Mouse (Mus musculus) layer of hippocampus, postnatal 14 days (tissue): ENCODE measurements at regions not wholly inside any gene's neighbourhood (a gene's known extent, or its start where the extent isn't known, plus 50 kb on each side); places are given as distances from the start of the nearest gene placed in this dataset.

Source experiments
- DNase-seq, 2 experiments: peaks; one replicate each; pipeline ENCODE4 v3.0.0; 2021 to 2022; ENCODE audit warnings: low spot score in 2 of 2, mixed read lengths in 1 of 2

DNA sequence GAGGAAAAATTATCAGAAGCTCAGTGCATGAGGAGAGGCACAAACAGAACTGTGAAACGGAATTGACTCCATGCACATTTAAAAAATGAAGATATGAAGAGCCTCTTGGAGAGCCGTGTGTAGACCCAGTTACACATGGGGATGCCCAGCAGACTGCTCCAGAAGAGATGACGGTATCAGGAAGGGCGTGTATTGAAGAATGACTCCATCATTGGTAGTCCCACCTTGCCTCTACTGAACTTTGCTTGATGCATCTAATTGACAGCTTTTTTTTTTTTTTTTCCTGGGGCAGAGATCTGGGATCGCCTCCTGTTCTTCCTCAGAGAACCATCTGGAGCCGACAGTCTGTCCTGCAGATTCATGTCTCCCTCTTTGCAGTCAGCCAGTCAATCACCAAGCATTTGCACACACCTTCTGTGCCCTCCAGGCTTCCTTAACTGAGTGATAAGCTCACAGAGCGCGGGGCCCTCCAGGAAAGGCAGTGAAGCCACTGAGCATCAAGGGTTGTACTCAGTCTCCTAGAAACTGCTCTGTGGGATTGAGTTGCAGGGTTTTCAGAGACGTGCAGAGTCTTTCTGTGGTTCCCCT is 57.6 kb upstream of the D1Pas1 start:
- DNase-seq, result peak; percentile 16 to 23

- no peak for DNase-seq
Measured at GRCm38 (mm10) chr1:186909073-186909472, 58.1 kb upstream of the D1Pas1 start.

GRCm38 (mm10) chr1:186907409-186908170 is 59.6 kb upstream of the D1Pas1 start:
- DNase-seq, result no peak

GRCm38 (mm10) chr1:186905942-186906341 is 61.3 kb upstream of the D1Pas1 start:
- DNase-seq, result no peak

DNA sequence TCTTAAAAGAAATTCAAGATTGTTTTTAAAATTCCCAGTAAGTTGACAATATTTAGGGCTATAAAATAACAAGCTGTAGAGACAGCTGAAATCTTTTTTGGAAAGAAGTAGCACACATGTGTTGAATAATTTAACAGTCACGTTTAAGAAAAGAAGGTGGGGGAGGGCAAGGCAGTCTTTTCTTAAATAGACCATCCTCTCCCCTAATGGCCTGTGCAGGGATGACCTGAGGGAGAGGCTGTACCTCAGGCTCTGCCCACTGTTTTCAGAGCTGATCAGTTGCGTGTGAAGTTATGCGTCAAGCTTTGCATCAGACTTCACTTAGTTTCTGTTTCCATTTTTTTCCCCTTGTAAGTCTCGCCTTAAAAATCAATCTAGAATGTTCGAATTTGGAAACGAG is 65.7 kb upstream of the D1Pas1 start:
- no peak for DNase-seq

GRCm38 (mm10) chr1:186898203-186898602 is 69.0 kb upstream of the D1Pas1 start:
- no peak for DNase-seq

DNA sequence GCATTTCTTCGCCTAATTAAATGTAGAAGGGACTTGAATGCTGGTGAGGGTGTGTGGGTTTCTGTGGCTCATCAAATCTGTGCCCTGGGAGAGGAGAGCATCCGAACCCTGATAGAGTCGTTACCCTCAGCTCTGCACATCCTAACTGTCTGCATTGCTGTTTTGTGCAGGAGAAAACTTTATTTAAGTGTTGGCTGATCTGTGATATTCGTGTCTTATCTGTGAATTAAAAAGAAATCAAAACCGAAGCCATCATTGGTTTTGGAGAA is 77.7 kb upstream of the D1Pas1 start:
- DNase-seq, result no peak

GRCm38 (mm10) chr1:186888767-186889583 is 78.2 kb upstream of the D1Pas1 start:
- DNase-seq, result no peak

DNA sequence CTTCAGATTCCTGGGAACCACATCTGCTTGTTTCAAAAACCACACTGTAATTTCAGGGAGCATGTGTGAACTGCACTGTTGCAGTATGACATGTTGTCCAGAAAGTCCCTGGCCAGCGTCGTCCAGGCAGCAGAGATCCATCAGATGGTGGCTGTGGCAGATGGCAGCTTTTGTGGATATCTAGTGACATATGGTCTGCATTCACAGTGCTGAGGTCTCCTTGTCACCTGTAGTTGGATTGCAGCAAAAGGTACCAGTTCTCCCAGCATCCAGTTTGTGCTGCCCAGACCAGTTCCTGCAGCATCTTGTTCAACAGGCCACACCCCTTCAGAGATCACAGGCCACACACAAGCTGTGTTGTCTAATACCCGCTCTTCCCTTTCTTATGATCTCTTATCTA is 80.1 kb upstream of the D1Pas1 start:
- DNase-seq, result no peak

DNA sequence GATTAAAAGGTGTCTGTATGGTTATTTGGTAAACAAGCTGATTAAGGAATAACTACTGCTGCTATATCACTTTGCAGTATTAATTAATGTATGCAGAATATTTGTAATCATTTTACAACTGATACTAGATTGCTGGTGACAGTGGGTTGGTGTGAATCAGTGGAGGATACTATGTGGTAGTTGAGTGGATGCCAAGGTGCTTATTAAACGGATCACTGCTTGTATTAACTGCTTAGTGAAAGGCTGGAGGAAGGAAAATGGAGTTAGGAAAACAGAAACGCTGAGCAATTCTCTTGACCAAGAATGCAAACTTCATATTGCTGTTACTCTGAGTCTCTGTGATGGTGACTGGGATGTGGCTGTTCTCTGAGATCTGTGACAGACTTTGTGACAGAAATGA is 86.8 kb upstream of the D1Pas1 start:
- DNase-seq, result no peak

GRCm38 (mm10) chr1:186860608-186861444 is 106.4 kb upstream of the D1Pas1 start:
- DNase-seq, result no peak

- no peak for DNase-seq
Measured at GRCm38 (mm10) chr1:186858285-186858684, 108.9 kb upstream of the D1Pas1 start.

DNA sequence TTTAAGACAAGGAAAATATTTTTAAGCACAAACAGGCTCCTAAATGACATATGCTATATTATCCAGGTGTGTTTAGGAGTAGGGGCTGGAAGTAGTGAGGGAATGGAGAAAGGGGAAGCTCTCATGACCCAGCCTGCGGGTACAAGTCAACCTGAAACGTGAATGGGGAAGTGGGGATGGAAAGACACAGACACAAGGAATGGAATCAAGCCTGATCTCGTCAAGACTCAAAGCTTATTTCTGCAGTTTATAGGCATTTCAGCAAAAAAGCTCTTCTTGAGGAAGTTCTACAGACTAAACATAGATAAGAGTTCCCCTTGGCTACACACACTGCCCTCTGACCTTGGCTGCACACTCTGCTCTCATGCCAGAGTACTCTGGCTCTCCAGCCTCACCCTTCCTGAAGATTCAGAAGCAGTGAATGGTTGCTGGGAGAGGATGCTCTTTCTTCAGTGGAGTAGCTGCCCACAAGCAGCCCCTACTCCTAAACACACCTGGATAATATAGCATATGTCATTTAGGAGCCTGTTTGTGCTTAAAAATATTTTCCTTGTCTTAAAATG is 106.4 kb upstream of the Rrp15 start:
- no peak for DNase-seq

DNA sequence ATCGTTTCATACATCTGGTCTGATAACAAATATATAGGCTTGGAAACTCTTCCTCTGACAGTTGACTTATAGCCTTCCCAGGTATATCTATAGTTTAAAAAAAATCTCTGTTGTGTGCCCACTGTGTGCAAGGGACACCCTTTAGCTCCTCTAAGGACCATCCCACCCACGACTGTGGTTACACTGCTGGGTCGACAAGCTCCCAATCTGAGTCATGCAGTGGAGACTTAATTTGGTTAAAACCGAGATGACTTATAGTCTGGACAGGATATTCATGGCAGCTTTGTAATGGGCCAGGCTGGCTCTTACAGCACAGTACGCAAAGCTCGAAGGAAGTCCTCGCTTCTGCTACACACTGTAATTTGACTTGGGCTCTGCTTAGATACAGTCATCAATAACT is 96.1 kb upstream of the Rrp15 start:
- DNase-seq, result no peak

DNA sequence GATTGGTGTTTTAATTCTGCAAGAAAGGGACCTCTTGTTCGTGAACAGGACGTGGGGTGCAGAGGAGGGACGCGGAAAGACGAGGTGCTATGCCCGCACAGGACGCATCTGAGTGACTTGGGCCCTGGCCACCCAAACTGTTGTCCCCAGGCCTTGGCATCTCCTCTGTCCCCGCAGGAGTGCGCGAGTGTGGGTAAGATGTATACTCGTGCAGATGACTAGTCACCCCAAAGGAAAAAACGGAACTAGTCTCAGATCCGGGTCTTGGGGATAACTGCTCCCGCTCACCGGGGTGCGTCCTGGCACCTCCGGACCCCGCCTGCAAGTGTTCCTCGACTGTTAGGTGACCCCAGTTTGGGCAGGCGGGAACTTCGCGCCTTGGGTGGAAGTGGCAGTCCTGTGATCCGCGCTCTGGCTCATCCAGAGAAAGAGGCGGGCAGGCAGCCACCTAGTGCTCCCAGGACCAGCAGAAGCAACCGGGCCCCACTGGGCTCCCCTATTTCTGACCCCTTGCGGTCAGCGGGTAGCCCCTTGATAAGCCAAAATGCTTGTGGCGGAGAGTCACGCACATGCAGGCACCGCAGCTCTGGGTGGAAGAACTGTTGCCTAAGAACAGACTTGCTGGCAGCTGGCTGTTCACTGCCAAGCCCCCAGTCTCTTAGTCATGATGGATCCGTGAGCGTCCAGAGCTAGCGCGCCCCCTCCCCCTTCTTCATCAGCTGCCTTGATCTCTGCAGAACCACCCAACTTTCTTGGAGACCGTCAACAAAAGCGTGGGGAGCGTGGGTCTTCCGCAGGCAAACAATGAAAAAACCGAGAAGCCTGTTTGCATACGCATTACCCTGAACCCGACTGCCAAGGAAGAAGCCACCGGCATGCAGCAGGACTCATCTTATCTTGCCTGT is 85.0 kb upstream of the Rrp15 start:
- DNase-seq, result peak in 1 of 2 experiments; percentile 6

- DNase-seq, result no peak
Measured at GRCm38 (mm10) chr1:186833441-186833895, 84.3 kb upstream of the Rrp15 start.

- DNase-seq, result peak in 1 of 2 experiments; percentile 72
Measured at GRCm38 (mm10) chr1:186827773-186828172, 78.6 kb upstream of the Rrp15 start.

DNA sequence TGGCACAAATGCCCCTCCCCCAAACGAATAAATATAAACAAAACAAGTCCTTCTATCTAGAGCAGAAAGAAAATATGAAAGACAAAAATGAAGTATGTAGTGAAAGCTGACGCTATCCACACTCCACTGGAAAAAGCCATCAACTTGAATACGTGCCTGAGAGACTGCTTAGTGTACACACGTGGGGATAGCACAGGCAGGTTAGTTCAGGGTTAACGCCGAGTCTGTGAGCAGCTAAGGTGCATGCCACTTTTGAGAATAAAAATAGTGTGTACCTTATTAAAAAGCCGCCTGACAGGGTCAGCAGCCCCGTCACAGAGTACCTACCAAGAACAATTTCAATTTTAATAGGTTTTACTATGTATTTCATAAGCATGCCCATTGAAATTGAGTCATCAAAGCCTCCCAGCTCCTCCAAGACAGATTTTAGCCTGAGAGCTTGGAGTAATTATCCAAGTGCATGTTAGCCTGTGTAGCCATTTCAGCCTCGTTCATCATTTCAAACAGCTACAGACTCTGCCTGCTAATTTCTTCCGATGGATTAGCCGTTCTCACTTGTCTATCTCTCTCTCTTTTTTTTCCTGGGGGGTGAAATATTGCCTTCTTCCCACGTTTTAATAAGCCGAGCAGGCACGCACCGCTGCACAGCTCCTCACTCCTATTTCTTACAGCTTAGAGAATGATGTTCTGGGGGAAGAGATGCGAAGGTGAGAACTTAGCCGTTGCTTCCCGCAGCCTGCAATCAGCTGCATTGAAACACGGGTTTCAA is 59.2 kb upstream of the Rrp15 start:
- DNase-seq, result no peak

- no peak for DNase-seq
Measured at GRCm38 (mm10) chr1:186804451-186804850, 55.3 kb upstream of the Rrp15 start.
